In genomic region chr12:100807280-100807679, GRCm38 (mm10) we compare ENCODE assay signal across 24 mouse cellular contexts. TPM values are rescaled to one million over a fixed set of nuclear protein-coding genes. Genes with fewer than 3 reads are reported as not detected.
DNase-seq lines count a peak whose midpoint lies in the region; ATAC-seq and TF ChIP-seq lines count a peak whose summit lies in the region.
"Had no signal": no experiment of that assay in that cellular context is flagged by ENCODE, and none has a peak within 500 bp of the region (broad histone marks: within the 10 kb centered on the region; RNA-seq: fewer than 3 reads in every experiment).

No protein-coding gene starts in this region.

- no peak for TF ChIP-seq CTCF in lung, adult 2 months (IDR thresholded peaks at IDR 0.05; ENCODE audit: insufficient read depth, low read length)
- TF ChIP-seq CTCF in hindbrain, postnatal 0 days (IDR thresholded peaks at IDR 0.05; ENCODE audit: low read depth), result no peak

- H3K9ac ChIP-seq in hindbrain, postnatal 0 days (replicated peaks; ENCODE audit: low read length), result no peak overlapping the region
- H3K9ac ChIP-seq: forebrain, embryonic 13.5 days; forebrain, postnatal 0 days; heart, embryonic 15.5 days; hindbrain, embryonic 12.5 days had no signal

- no peaks in the 10 kb centered on the region for H3K36me3 ChIP-seq in hindbrain, postnatal 0 days (ENCODE audit: insufficient read depth, low read length)
- H3K36me3 ChIP-seq: embryonic facial prominence, embryonic 10.5 days; G1E; heart, embryonic 15.5 days; hindbrain, embryonic 12.5 days had no signal

- TF ChIP-seq POLR2A in lung, adult 2 months (IDR thresholded peaks at IDR 0.05; ENCODE audit: borderline replicate concordance, extremely low read depth, low read depth, low read length), result no peak

- no peak overlapping the region for H3K4me2 ChIP-seq in hindbrain, postnatal 0 days (ENCODE audit: low read depth, low read length)
- H3K4me2 ChIP-seq: forebrain, embryonic 13.5 days; heart, embryonic 11.5 days; heart, embryonic 15.5 days; hindbrain, embryonic 12.5 days had no signal

- 63% methylated on average over 7 of the region's 7 CpGs for WGBS in lung, adult 2 months
- WGBS in hindbrain, postnatal 0 days, result 83% methylated on average over 7 of the region's 7 CpGs

- no peaks in the 10 kb centered on the region for H3K9me3 ChIP-seq in hindbrain, postnatal 0 days (ENCODE audit: low read length)
- H3K9me3 ChIP-seq: embryonic facial prominence, embryonic 10.5 days; forebrain, embryonic 13.5 days; G1E; heart, embryonic 15.5 days; hindbrain, embryonic 12.5 days had no signal

- no peak overlapping the region for H3K4me3 ChIP-seq in lung, adult 2 months (replicated peaks; ENCODE audit: extremely low read depth, low read depth, low read length)
- no peak overlapping the region for H3K4me3 ChIP-seq in hindbrain, postnatal 0 days (ENCODE audit: low read length)
- H3K4me3 ChIP-seq: embryonic facial prominence, embryonic 10.5 days; forebrain, embryonic 13.5 days; gastrocnemius, adult 2 months; heart, embryonic 15.5 days; hindbrain, embryonic 12.5 days had no signal

- no peaks in the 10 kb centered on the region for H3K27me3 ChIP-seq in hindbrain, postnatal 0 days (ENCODE audit: insufficient read depth, low read length)
- H3K27me3 ChIP-seq: forebrain, embryonic 13.5 days; heart, embryonic 15.5 days; hindbrain, embryonic 12.5 days had no signal

- peak; percentile 12; the same call in 1 of the 2 replicates for ATAC-seq in megakaryocyte, adult 5-6 weeks (ENCODE audit: poor library complexity, severe bottlenecking)
- ATAC-seq in hindbrain, postnatal 0 days, result no peak
- ATAC-seq: CD4-positive, CD25-positive, alpha-beta regulatory T cell, adult 4 months; forebrain, embryonic 13.5 days; forebrain, postnatal 0 days; hindbrain, embryonic 16.5 days had no signal

- no peaks in the 10 kb centered on the region for H3K4me1 ChIP-seq in lung, adult 2 months (ENCODE audit: control insufficient read depth, insufficient read depth, low read length)
- no peaks in the 10 kb centered on the region for H3K4me1 ChIP-seq in hindbrain, postnatal 0 days (ENCODE audit: insufficient read depth, low read length)
- H3K4me1 ChIP-seq: heart, embryonic 15.5 days had no signal

- peak; percentile 17 for DNase-seq in lung, postnatal 36 days
- no peak for DNase-seq in lung, adult 2 months
- peak; percentile 43 for DNase-seq in brain, adult 2 months (ENCODE audit: low read depth, low spot score)
- no peak for DNase-seq in hindbrain, postnatal 0 days (ENCODE audit: low spot score)
- DNase-seq in Muller cell, postnatal 12 days (ENCODE audit: inconsistent ontology term), result no peak
- no peak for DNase-seq in right cerebral cortex, postnatal 25 days
- DNase-seq: adrenal gland, postnatal 10 days; cerebellum, adult 18-20 months; cerebellum, adult 9-11 months; cerebellum, postnatal 36 days; forebrain, postnatal 0 days; gastrocnemius, adult 2 months; gastrocnemius, postnatal 25 days; heart, adult 18-20 months; heart, postnatal 36 days had no signal

- H3K27ac ChIP-seq in hindbrain, postnatal 0 days, result no peak overlapping the region
- H3K27ac ChIP-seq: embryonic facial prominence, embryonic 10.5 days; forebrain, embryonic 13.5 days; gastrocnemius, adult 2 months; heart, embryonic 15.5 days; hindbrain, embryonic 12.5 days had no signal

RNA-seq across cellular contexts. Expression of gene Dglucy, which starts 28.4 kb away (rescaled TPM):
- polyA plus RNA-seq in lung, adult 2 months (2012; rRNA removed), result 6.4 and 6.5 TPM in 2 replicates
- total RNA-seq in megakaryocyte, adult 5-6 weeks (2015), result 21.3 and 25.9 TPM in 2 replicates
- total RNA-seq in megakaryocyte, adult 5-6 weeks (2017), result 33.3 and 35.6 TPM in 2 replicates
- 3.8 and 4.8 TPM in 2 replicates for total RNA-seq in hindbrain, postnatal 0 days (2014; rRNA removed)
- 3.3 and 3.4 TPM in 2 replicates for polyA plus RNA-seq in hindbrain, postnatal 0 days (2015; fragmentation: Nextera tagmentation; extraction: Ambion mirVana)

Comparison
In these comparisons a context has a peak if more than half of its experiments do, and no peak if none do; other contexts are left out.
1. DNase-seq: peak in lung, postnatal 36 days (single experiment) and brain, adult 2 months (single experiment); none in lung, adult 2 months (single experiment), hindbrain, postnatal 0 days (single experiment), Muller cell, postnatal 12 days (single experiment) and right cerebral cortex, postnatal 25 days (single experiment).